Mouse (Mus musculus) urinary bladder, adult 2 months (tissue): ENCODE data around the gene Rpn2. TPM values are rescaled to one million over a fixed set of nuclear protein-coding genes. Genes with fewer than 3 reads are reported as not detected.
A peak's percentile ranks its signal among the peaks of the same experiment; 100 is the strongest.

Experiments used
- DNase-seq: peaks from one replicate; pipeline ENCODE4 v3.0.0; 2022; ENCODE audit warnings: low spot score
- polyA plus RNA-seq: library from polyadenylated mRNA; depleted of rRNA; stranded (reverse); fragments of >200 nt; gene quantifications from 2 replicates; pipeline ENCODE4 v1.2.3, GENCODE M21; 2012; rRNA removed

Rpn2 gene
- 185 and 189 TPM in 2 replicates for polyA plus RNA-seq

- peak; percentile 97 for DNase-seq
Observed at GRCm38 (mm10) chr2:157278717-157279415, at the start of gene Rpn2. Gene Rpn2, plus strand, starts transcription at chr2:157279017.

GRCm38 (mm10) chr2:157235946-157236345 is 42.9 kb upstream of the Rpn2 start:
- no peak for DNase-seq

GRCm38 (mm10) chr2:157245001-157245400 is 33.8 kb upstream of the Rpn2 start:
- no peak for DNase-seq

GRCm38 (mm10) chr2:157245603-157246002 is 33.2 kb upstream of the Rpn2 start:
- no peak for DNase-seq

GRCm38 (mm10) chr2:157248111-157248510 is 30.7 kb upstream of the Rpn2 start:
- DNase-seq: no peak

- DNase-seq: peak; percentile 30
Observed at GRCm38 (mm10) chr2:157259720-157260119, 19.1 kb upstream of the Rpn2 start.

GRCm38 (mm10) chr2:157261930-157262329 is 16.9 kb upstream of the Rpn2 start:
- no peak for DNase-seq

GRCm38 (mm10) chr2:157262506-157262905 is 16.3 kb upstream of the Rpn2 start:
- DNase-seq: no peak

GRCm38 (mm10) chr2:157263101-157263500 is 15.7 kb upstream of the Rpn2 start:
- DNase-seq: no peak

- DNase-seq: no peak
Observed at GRCm38 (mm10) chr2:157263832-157264231, 15.0 kb upstream of the Rpn2 start.

- no peak for DNase-seq
Observed at GRCm38 (mm10) chr2:157279416-157279800, 591 bp downstream of the Rpn2 start, which contains the start of gene Mroh8. Gene Mroh8, minus strand, starts transcription at chr2:157279549.

GRCm38 (mm10) chr2:157283321-157283720 is 4.5 kb downstream of the Rpn2 start:
- DNase-seq: no peak

GRCm38 (mm10) chr2:157287542-157287941 is 8.7 kb downstream of the Rpn2 start:
- DNase-seq: no peak

- no peak for DNase-seq
Observed at GRCm38 (mm10) chr2:157288996-157289395, 10.2 kb downstream of the Rpn2 start.

- peak; percentile 50 for DNase-seq
Observed at GRCm38 (mm10) chr2:157292093-157292492, 13.3 kb downstream of the Rpn2 start.

- no peak for DNase-seq
Observed at GRCm38 (mm10) chr2:157296105-157296689, 17.4 kb downstream of the Rpn2 start.

- DNase-seq: no peak
Observed at GRCm38 (mm10) chr2:157300051-157300450, 21.2 kb downstream of the Rpn2 start.

GRCm38 (mm10) chr2:157303096-157303495 is 24.3 kb downstream of the Rpn2 start:
- no peak for DNase-seq

- no peak for DNase-seq
Observed at GRCm38 (mm10) chr2:157306091-157307032, 27.5 kb downstream of the Rpn2 start.

- DNase-seq: no peak
Observed at GRCm38 (mm10) chr2:157307715-157308265, 29.0 kb downstream of the Rpn2 start.

GRCm38 (mm10) chr2:157308273-157308917 is 29.6 kb downstream of the Rpn2 start:
- no peak for DNase-seq
